In the genomic region with DNA sequence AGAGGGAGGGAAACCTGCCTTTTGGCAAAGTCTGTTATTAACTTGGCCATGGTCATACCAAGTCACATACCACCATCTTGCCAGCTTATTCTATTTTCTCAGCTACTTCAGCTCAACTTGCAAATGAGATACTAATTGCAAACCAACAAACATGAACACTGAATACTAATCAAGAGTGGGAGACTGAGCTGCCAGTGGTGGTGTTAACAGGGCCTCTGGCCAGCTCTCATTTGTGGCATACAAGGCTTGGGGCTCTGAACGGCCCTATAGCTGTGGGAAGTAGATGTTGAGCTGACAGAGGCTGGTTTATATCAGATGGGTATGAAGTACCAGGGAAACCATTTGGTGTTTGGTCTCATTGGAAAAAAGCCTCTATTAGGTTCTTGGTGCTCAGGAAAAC, we compare ENCODE assay signal across 21 mouse cellular contexts. TPM values are rescaled to one million over a fixed set of nuclear protein-coding genes. Genes with fewer than 3 reads are reported as not detected.
DNase-seq lines count a peak whose midpoint lies in the region; ATAC-seq and TF ChIP-seq lines count a peak whose summit lies in the region.
"Had no signal": no experiment of that assay in that cellular context is flagged by ENCODE, and none has a peak within 500 bp of the region (broad histone marks: within the 10 kb centered on the region; RNA-seq: fewer than 3 reads in every experiment).

No protein-coding gene starts in this region.

- H3K9me3 ChIP-seq in hindbrain, embryonic 14.5 days (ENCODE audit: control insufficient read depth, low read length): no peaks in the 10 kb centered on the region
- H3K9me3 ChIP-seq in hindbrain, embryonic 10.5 days: no peaks in the 10 kb centered on the region
- no peaks in the 10 kb centered on the region for H3K9me3 ChIP-seq in neural tube, embryonic 15.5 days (replicated peaks)
- H3K9me3 ChIP-seq: embryonic facial prominence, embryonic 15.5 days; kidney, embryonic 15.5 days; limb, embryonic 10.5 days; liver, embryonic 15.5 days; lung, embryonic 15.5 days had no signal

- ATAC-seq in hindbrain, embryonic 14.5 days (ENCODE audit: low FRiP score): no peak
- no peak for ATAC-seq in neural tube, embryonic 15.5 days (ENCODE audit: low FRiP score)

- 0 out of 2 replicates have a peak overlapping the region, but pooled peaks have one; percentile 89 for H3K27ac ChIP-seq in gastrocnemius, adult 2 months
- peak overlapping the region; percentile 20; the same call in 1 of the 2 replicates for H3K27ac ChIP-seq in hindbrain, embryonic 14.5 days
- H3K27ac ChIP-seq in hindbrain, embryonic 10.5 days: no peak overlapping the region
- 0 out of 2 replicates have a peak overlapping the region, but pooled peaks have one; percentile 11 for H3K27ac ChIP-seq in neural tube, embryonic 15.5 days (replicated peaks)
- no peak overlapping the region for H3K27ac ChIP-seq in cerebellum, adult 2 months (ENCODE audit: insufficient read depth, low read length)
- H3K27ac ChIP-seq: embryonic facial prominence, embryonic 15.5 days; kidney, embryonic 15.5 days; limb, embryonic 10.5 days; liver, embryonic 15.5 days; lung, embryonic 15.5 days had no signal

- no peak for DNase-seq in gastrocnemius, adult 2 months
- DNase-seq in gastrocnemius, postnatal 25 days: no peak
- DNase-seq in hindbrain, embryonic 14.5 days (ENCODE audit: low spot score): no peak
- DNase-seq in hindbrain, embryonic 10.5 days (ENCODE audit: low spot score): no peak
- DNase-seq in neural tube, embryonic 10.5 days (ENCODE audit: extremely low spot score, low spot score): no peak
- DNase-seq in cerebellum, adult 2 months: no peak
- DNase-seq: adrenal gland, postnatal 25 days; cerebellum, adult 9-11 months; gastrocnemius, postnatal 14 days; heart, postnatal 14 days; kidney, adult 11 months; kidney, postnatal 36 days; liver; lung, postnatal 36 days; right cerebral cortex, postnatal 14 days had no signal

- H3K27me3 ChIP-seq in hindbrain, embryonic 14.5 days (ENCODE audit: control insufficient read depth, insufficient read depth, low read length): no peaks in the 10 kb centered on the region
- no peaks in the 10 kb centered on the region for H3K27me3 ChIP-seq in hindbrain, embryonic 10.5 days (ENCODE audit: insufficient read depth, poor library complexity, severe bottlenecking)
- no peaks in the 10 kb centered on the region for H3K27me3 ChIP-seq in neural tube, embryonic 15.5 days (replicated peaks)
- no peaks in the 10 kb centered on the region for H3K27me3 ChIP-seq in cerebellum, adult 2 months (ENCODE audit: control insufficient read depth, insufficient read depth, low read length)
- H3K27me3 ChIP-seq: embryonic facial prominence, embryonic 15.5 days; kidney, embryonic 15.5 days; liver, embryonic 15.5 days; lung, embryonic 15.5 days had no signal

- no peak for TF ChIP-seq CTCF in gastrocnemius, adult 2 months (IDR thresholded peaks at IDR 0.05)
- TF ChIP-seq CTCF in cerebellum, adult 2 months (IDR thresholded peaks at IDR 0.05; ENCODE audit: borderline replicate concordance, insufficient read depth, low read depth, low read length): no peak

- H3K4me2 ChIP-seq in hindbrain, embryonic 14.5 days (replicated peaks): no peak overlapping the region
- H3K4me2 ChIP-seq in neural tube, embryonic 15.5 days: no peak overlapping the region
- H3K4me2 ChIP-seq: embryonic facial prominence, embryonic 15.5 days; kidney, embryonic 15.5 days; liver, embryonic 15.5 days; lung, embryonic 15.5 days had no signal

- no peak overlapping the region for H3K9ac ChIP-seq in hindbrain, embryonic 14.5 days
- no peak overlapping the region for H3K9ac ChIP-seq in neural tube, embryonic 15.5 days (replicated peaks)
- H3K9ac ChIP-seq: embryonic facial prominence, embryonic 15.5 days; kidney, embryonic 15.5 days; liver, embryonic 15.5 days; lung, embryonic 15.5 days had no signal

- intact Hi-C loops in gastrocnemius, adult 2 months (cut with DNase I): no loop called here

- WGBS in hindbrain, embryonic 14.5 days: 62% methylated on average over 1 of the region's 1 CpGs
- 84% methylated on average over 1 of the region's 1 CpGs for WGBS in hindbrain, embryonic 10.5 days
- 73% methylated on average over 1 of the region's 1 CpGs for WGBS in neural tube, embryonic 15.5 days
- 85% methylated on average over 1 of the region's 1 CpGs for WGBS in cerebellum, adult 2 months

- no peak for TF ChIP-seq POLR2A in cerebellum, adult 2 months (IDR thresholded peaks at IDR 0.05; ENCODE audit: borderline replicate concordance, insufficient read depth, low read length)

- H3K36me3 ChIP-seq in hindbrain, embryonic 14.5 days (replicated peaks; ENCODE audit: control insufficient read depth, insufficient read depth): 0 out of 2 replicates have a peak, but pooled peaks cover 15% of the 10 kb centered on the region
- peaks cover 9% of the 10 kb centered on the region; the same call in 1 of the 2 replicates for H3K36me3 ChIP-seq in hindbrain, embryonic 10.5 days
- peaks cover 7% of the 10 kb centered on the region for H3K36me3 ChIP-seq in neural tube, embryonic 15.5 days
- H3K36me3 ChIP-seq: embryonic facial prominence, embryonic 15.5 days; kidney, embryonic 15.5 days; limb, embryonic 10.5 days; liver, embryonic 15.5 days; lung, embryonic 15.5 days had no signal

- no peak overlapping the region for H3K4me3 ChIP-seq in gastrocnemius, adult 2 months
- no peak overlapping the region for H3K4me3 ChIP-seq in hindbrain, embryonic 14.5 days (replicated peaks; ENCODE audit: low read length)
- H3K4me3 ChIP-seq in hindbrain, embryonic 10.5 days: no peak overlapping the region
- no peak overlapping the region for H3K4me3 ChIP-seq in neural tube, embryonic 15.5 days (replicated peaks)
- H3K4me3 ChIP-seq in cerebellum, adult 2 months (replicated peaks; ENCODE audit: insufficient read depth, low read depth, low read length): no peak overlapping the region
- H3K4me3 ChIP-seq: embryonic facial prominence, embryonic 15.5 days; kidney, embryonic 15.5 days; limb, embryonic 10.5 days; liver, embryonic 15.5 days; lung, embryonic 15.5 days had no signal

- H3K4me1 ChIP-seq in hindbrain, embryonic 14.5 days (replicated peaks; ENCODE audit: control insufficient read depth, insufficient read depth, low read length): 0 out of 2 replicates have a peak, but pooled peaks cover 3% of the 10 kb centered on the region
- H3K4me1 ChIP-seq in hindbrain, embryonic 10.5 days (replicated peaks): peaks cover 37% of the 10 kb centered on the region
- peaks cover 26% of the 10 kb centered on the region for H3K4me1 ChIP-seq in neural tube, embryonic 15.5 days
- peaks cover 22% of the 10 kb centered on the region for H3K4me1 ChIP-seq in cerebellum, adult 2 months (ENCODE audit: control insufficient read depth, insufficient read depth, low read length)
- H3K4me1 ChIP-seq: liver, embryonic 15.5 days had no signal

RNA-seq across cellular contexts. Expression of a gene that starts 51.2 kb away (rescaled TPM):
- 10 to 100 TPM; 20.6 to 47.1 TPM for total RNA-seq in gastrocnemius, adult 2 months (2021)
- 10 to 100 TPM; 64.2 to 68.7 TPM for total RNA-seq in gastrocnemius, postnatal 25 days (2021)
- polyA plus RNA-seq in hindbrain, embryonic 14.5 days (2014; fragmentation: Nextera tagmentation; extraction: Ambion mirVana): 12.2 and 14.1 TPM in 2 replicates
- polyA plus RNA-seq in hindbrain, embryonic 10.5 days (2016; fragmentation: Nextera tagmentation; extraction: Ambion mirVana): 26.0 and 26.7 TPM in 2 replicates
- polyA plus RNA-seq in neural tube, embryonic 15.5 days (2015; fragmentation: Nextera tagmentation; extraction: Ambion mirVana): 12.0 and 18.0 TPM in 2 replicates
- 6.4 and 7.4 TPM in 2 replicates for polyA plus RNA-seq in cerebellum, adult 2 months (2012; rRNA removed)

Comparison
In these comparisons a context has a peak if more than half of its experiments do, and no peak if none do; other contexts are left out.
1. H3K27ac ChIP-seq: peak in gastrocnemius, adult 2 months (single experiment), hindbrain, embryonic 14.5 days (single experiment) and neural tube, embryonic 15.5 days (single experiment); none in hindbrain, embryonic 10.5 days (single experiment) and cerebellum, adult 2 months (single experiment).